Mouse (Mus musculus) heart, postnatal 0 days (tissue): ENCODE results near the gene Pxmp2.

Experiments used
- CTCF ChIP-seq: IDR thresholded peaks from 2 replicates; pipeline ENCODE4 v1.5.1; 2016; ENCODE audit warnings: antibody characterized with exemption, control low read depth, low read depth
- EP300 ChIP-seq: IDR thresholded peaks from 2 replicates; pipeline ENCODE4 v1.6.1; 2016; ENCODE audit warnings: antibody characterized with exemption, low read depth

- TF ChIP-seq CTCF = no peak
- TF ChIP-seq EP300 = no peak
Observed at GRCm38 (mm10) chr5:110286446-110287083, 579 bp upstream of the Pxmp2 start.
